Mouse (Mus musculus) embryonic facial prominence, embryonic 11.5 days (tissue): ENCODE results near the gene Tapbp. TPM values are rescaled to one million over a fixed set of nuclear protein-coding genes. Genes with fewer than 3 reads are reported as not detected.

Source experiments
- ATAC-seq: fragments of 200-750 bp; cut with Nextera tagmentation; replicated peaks from 2 replicates; pipeline ENCODE4 v1.8.0; 2017; ENCODE audit warnings: low read depth; ENCODE audit not compliant: insufficient number of reproducible peaks, low FRiP score, low TSS enrichment
- DNase-seq: peaks from one replicate; pipeline ENCODE4 v3.0.0-alpha.2; 2015; ENCODE audit warnings: low spot score
- H3K27ac ChIP-seq: fragments of 300-500 bp; sonication (generic); replicated peaks from 2 replicates; pipeline ENCODE4 v1.5.1; 2014; ENCODE audit warnings: mild to moderate bottlenecking, low read depth, low read length, control low read depth
- H3K27me3 ChIP-seq: fragments of 300-500 bp; sonication (generic); 2 replicates; pipeline ENCODE4 v1.6.1; 2014; ENCODE audit warnings: mild to moderate bottlenecking, low read length, moderate library complexity, mixed read lengths; ENCODE audit not compliant: control insufficient read depth, insufficient read depth
- H3K36me3 ChIP-seq: fragments of 300-500 bp; sonication (generic); replicated peaks from 2 replicates; pipeline ENCODE4 v1.6.1; 2014; ENCODE audit warnings: low read depth, mild to moderate bottlenecking, low read length, moderate library complexity, mixed read lengths; ENCODE audit not compliant: control insufficient read depth, insufficient read depth
- H3K4me1 ChIP-seq: fragments of 300-500 bp; sonication (generic); 2 replicates; pipeline ENCODE4 v1.6.1; 2014; ENCODE audit warnings: low read length, mixed read lengths; ENCODE audit not compliant: control insufficient read depth, insufficient read depth
- H3K4me2 ChIP-seq: fragments of 300-500 bp; sonication (generic); 2 replicates; pipeline ENCODE4 v1.6.1; 2014; ENCODE audit warnings: low read depth, mild to moderate bottlenecking, control low read depth, low read length, moderate library complexity
- H3K4me3 ChIP-seq: fragments of 300-500 bp; sonication (generic); 2 replicates; pipeline ENCODE4 v1.5.1; 2014; ENCODE audit warnings: low read depth, low read length, control low read depth
- H3K9ac ChIP-seq: fragments of 300-500 bp; sonication (generic); replicated peaks from 2 replicates; pipeline ENCODE4 v1.6.1; 2014; ENCODE audit warnings: mild to moderate bottlenecking, control low read depth, low read length
- H3K9me3 ChIP-seq: fragments of 300-500 bp; sonication (generic); replicated peaks from 2 replicates; pipeline ENCODE4 v1.6.1; 2016; ENCODE audit warnings: mild to moderate bottlenecking, low read length, inconsistent platforms, mixed read lengths; ENCODE audit not compliant: control insufficient read depth
- WGBS: fragments of 180-500 bp; shearing (Covaris S2); extraction: QIAGEN DNeasy Blood & Tissue Kit; methylation state at CpG from one replicate; pipeline ENCODE4 v1.1.7; 2014; 5-methylcytosine and 5-hydroxymethylcytosine counted together
- microRNA-seq: library from miRNA; unstranded; fragments of <30 nt; microRNA quantifications from one replicate; pipeline ENCODE4, GENCODE M21; 2016; ENCODE audit warnings: borderline number of aligned reads
- polyA plus RNA-seq: library from polyadenylated mRNA; unstranded; fragments of >200 nt; fragmentation: Nextera tagmentation; extraction: Ambion mirVana; gene quantifications from 2 replicates; pipeline ENCODE4 v1.2.1, GENCODE M21; 2014

Tapbp gene
- polyA plus RNA-seq, 1 experiment from 2014 or later: 11.3 TPM

DNA sequence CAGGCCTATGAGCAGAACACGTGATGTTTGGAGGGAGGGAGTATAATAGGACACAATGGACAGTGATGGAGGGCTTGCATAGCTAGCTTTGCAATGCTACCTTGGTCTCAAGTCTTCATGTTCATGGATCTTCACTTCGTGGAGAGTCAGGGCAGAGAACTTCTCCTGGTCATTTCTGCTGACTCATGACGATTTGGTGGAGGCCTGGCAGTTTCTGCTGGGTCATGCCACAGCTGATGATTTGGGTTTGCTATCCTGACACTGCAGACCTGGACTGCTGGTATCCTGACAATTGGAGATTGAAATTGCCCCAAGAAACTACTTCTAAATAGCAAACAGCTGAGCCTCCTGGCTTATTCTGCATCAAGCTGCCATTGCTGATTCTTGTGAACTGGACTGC lies 57.9 kb downstream of the Tapbp start:
- Histone ChIP-seq H3K27ac (no peak overlapping the region), H3K4me1 (no peaks in the 10 kb centered on the region), H3K4me3 (no peak overlapping the region), H3K9ac (no peak overlapping the region), H3K36me3 (no peaks in the 10 kb centered on the region), H3K4me2 (no peak overlapping the region), H3K27me3 (peaks cover 16% of the 10 kb centered on the region), H3K9me3 (no peaks in the 10 kb centered on the region)
- WGBS: 63% methylated on average over 3 of the region's 3 CpGs
- ATAC-seq (no peak), DNase-seq (no peak)

DNA sequence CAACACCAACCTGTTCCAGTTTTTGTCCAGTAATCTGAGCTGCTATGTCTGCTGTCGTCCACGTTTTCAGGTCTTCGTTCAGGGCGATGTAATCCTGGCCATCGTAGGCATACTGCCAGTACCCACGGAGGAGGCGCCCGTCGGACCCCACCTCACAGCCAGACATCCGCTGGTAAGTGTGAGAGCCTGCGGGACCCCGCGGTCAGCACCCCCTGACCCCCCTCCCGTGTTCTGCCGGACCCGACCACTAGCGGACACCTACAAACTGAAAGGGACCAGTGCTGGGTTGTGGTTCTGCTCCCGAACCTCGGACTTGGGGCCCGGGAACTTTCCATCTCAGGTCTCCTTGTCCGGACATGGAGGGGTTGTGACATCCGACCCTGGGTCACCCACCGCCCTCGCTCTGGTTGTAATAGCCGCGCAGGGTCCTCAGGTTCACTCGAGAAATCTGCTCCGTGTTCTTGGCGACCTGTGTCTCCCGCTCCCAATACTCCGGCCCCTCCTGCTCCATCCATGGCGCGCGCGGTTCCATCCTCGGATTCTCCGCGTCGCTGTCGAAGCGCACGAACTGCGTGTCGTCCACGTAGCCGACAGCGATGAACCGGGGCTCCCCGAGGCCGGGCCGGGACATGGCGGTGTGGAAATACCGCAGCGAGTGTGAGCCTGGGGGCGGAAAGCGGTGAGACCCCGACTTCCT lies 62.3 kb downstream of the Tapbp start:
- ATAC-seq (no peak), DNase-seq (no peak)
- H3K9ac ChIP-seq: peak overlapping the region; percentile 37; the same call in 1 of the 2 replicates
- H3K27me3 ChIP-seq: peaks cover 28% of the 10 kb centered on the region
- 2% methylated on average over 57 of the region's 57 CpGs for WGBS
- H3K4me2 ChIP-seq: peak overlapping the region; percentile 50
- H3K4me3 ChIP-seq: peak overlapping the region; percentile 21
- H3K36me3 ChIP-seq: no peaks in the 10 kb centered on the region
- H3K9me3 ChIP-seq: no peaks in the 10 kb centered on the region
- H3K4me1 ChIP-seq: no peaks in the 10 kb centered on the region; the same call in 1 of the 2 replicates
- no peak overlapping the region for H3K27ac ChIP-seq

DNA sequence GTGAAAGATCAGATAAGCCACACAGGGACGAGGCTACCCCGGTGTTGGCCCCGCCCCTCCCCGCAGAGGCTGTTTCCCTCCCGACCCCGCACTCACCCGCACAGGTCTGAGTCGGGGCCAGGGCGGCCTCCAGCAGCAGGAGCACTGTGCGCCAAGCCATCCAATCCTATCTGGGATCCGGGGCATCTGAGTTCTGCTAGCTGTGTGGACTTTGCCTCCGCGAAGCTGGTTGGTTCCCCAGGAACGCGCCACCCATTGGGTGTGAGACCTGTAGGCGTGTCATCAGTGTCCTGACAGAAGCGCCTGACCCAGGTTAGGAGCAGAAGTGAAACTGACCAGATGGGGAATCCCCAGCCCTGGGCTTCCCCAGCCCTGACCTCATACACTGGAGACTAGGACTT lies 62.9 kb downstream of the Tapbp start:
- 1% methylated on average over 17 of the region's 17 CpGs for WGBS
- Histone ChIP-seq H3K36me3 (no peaks in the 10 kb centered on the region), H3K4me1 (no peaks in the 10 kb centered on the region; the same call in 1 of the 2 replicates), H3K4me3 (peak overlapping the region; percentile 21), H3K27ac (no peak overlapping the region), H3K4me2 (peak overlapping the region; percentile 50), H3K9ac (no peak overlapping the region; the same call in 1 of the 2 replicates), H3K27me3 (peaks cover 28% of the 10 kb centered on the region), H3K9me3 (no peaks in the 10 kb centered on the region)
- peak; percentile 40 for DNase-seq
- ATAC-seq: peak; percentile 26; the same call in 1 of the 2 replicates

Small RNAs within 50 kb of the gene (microRNA-seq; reads per million reads assigned to microRNA genes)
- gene Gm27740: not detected

Other genes starting within 250 kb of the Tapbp start
- gene Hnrnpm, start 229.0 kb upstream of the Tapbp start, polyA plus RNA-seq: 613 and 725 TPM in 2 replicates
- gene March2, start 197.2 kb upstream of the Tapbp start, polyA plus RNA-seq: 30.0 and 32.7 TPM in 2 replicates
- 255 and 273 TPM in 2 replicates for gene Rab11b, start 155.4 kb upstream of the Tapbp start, polyA plus RNA-seq
- gene Angptl4, start 134.1 kb upstream of the Tapbp start, polyA plus RNA-seq: 44.5 and 48.9 TPM in 2 replicates
- gene Kank3, start 105.4 kb upstream of the Tapbp start, polyA plus RNA-seq: 18.2 and 25.1 TPM in 2 replicates
- gene Rps28, start 91.3 kb upstream of the Tapbp start, polyA plus RNA-seq: 824 and 897 TPM in 2 replicates
- 392 and 414 TPM in 2 replicates for gene Ndufa7, start 91.3 kb upstream of the Tapbp start, polyA plus RNA-seq
- gene Cd320, start 72.8 kb upstream of the Tapbp start, polyA plus RNA-seq: 76.2 and 80.9 TPM in 2 replicates
- gene Gm7029, start 42.1 kb upstream of the Tapbp start, polyA plus RNA-seq: not detected in 2 replicates
- 9.4 and 13.4 TPM in 2 replicates for gene Kifc1, start 25.2 kb upstream of the Tapbp start, polyA plus RNA-seq
- 0.36 TPM in 2 replicates for gene Platr17, start 10.8 kb upstream of the Tapbp start, polyA plus RNA-seq
- 55.0 and 59.9 TPM in 2 replicates for gene Daxx, start 6.5 kb upstream of the Tapbp start, polyA plus RNA-seq
- gene Zbtb22, start within 50 bp of the Tapbp start, polyA plus RNA-seq: 7.3 and 8.4 TPM in 2 replicates
- 26.0 and 26.3 TPM in 2 replicates for gene Rgl2, start 13.6 kb downstream of the Tapbp start, polyA plus RNA-seq
- 202 and 211 TPM in 2 replicates for gene Pfdn6, start 24.4 kb downstream of the Tapbp start, polyA plus RNA-seq
- gene Wdr46, start 24.8 kb downstream of the Tapbp start, polyA plus RNA-seq: 25.2 and 28.6 TPM in 2 replicates
- 2.9 and 3.2 TPM in 2 replicates for gene B3galt4, start 35.6 kb downstream of the Tapbp start, polyA plus RNA-seq
- gene Vps52, start 39.9 kb downstream of the Tapbp start, polyA plus RNA-seq: 26.9 and 27.7 TPM in 2 replicates
- gene Rps18, start 40.1 kb downstream of the Tapbp start, polyA plus RNA-seq: 1,395 and 1,560 TPM in 2 replicates
- 7.5 and 7.6 TPM in 2 replicates for gene H2-K1, start 84.4 kb downstream of the Tapbp start, polyA plus RNA-seq
- gene Ring1, start 108.8 kb downstream of the Tapbp start, polyA plus RNA-seq: 3.8 and 6.6 TPM in 2 replicates
- gene H2-Ke6, start 112.2 kb downstream of the Tapbp start, polyA plus RNA-seq: 43.0 and 46.3 TPM in 2 replicates
- 72.1 and 78.3 TPM in 2 replicates for gene Slc39a7, start 115.8 kb downstream of the Tapbp start, polyA plus RNA-seq
- gene Rxrb, start 115.9 kb downstream of the Tapbp start, polyA plus RNA-seq: 14.9 and 15.8 TPM in 2 replicates
- gene Col11a2, start 123.5 kb downstream of the Tapbp start, polyA plus RNA-seq: 0.70 and 1.0 TPM in 2 replicates
- gene H2-Oa, start 176.4 kb downstream of the Tapbp start, polyA plus RNA-seq: 0.20 and 0.26 TPM in 2 replicates
- gene H2-DMa, start 203.6 kb downstream of the Tapbp start, polyA plus RNA-seq: 9.4 and 9.7 TPM in 2 replicates
- gene Brd2, start 206.7 kb downstream of the Tapbp start, polyA plus RNA-seq: 95.9 and 114 TPM in 2 replicates
- gene H2-DMb2, start 227.4 kb downstream of the Tapbp start, polyA plus RNA-seq: not detected in 2 replicates
- gene H2-DMb1, start 237.2 kb downstream of the Tapbp start, polyA plus RNA-seq: 1.3 and 1.4 TPM in 2 replicates